Mouse (Mus musculus): ENCODE results near the gene Dok7. TPM values are rescaled to one million over a fixed set of nuclear protein-coding genes. Genes with fewer than 3 reads are reported as not detected.
A peak's percentile ranks its signal among the peaks of the same experiment; 100 is the strongest.

Dok7 gene
- polyA plus RNA-seq, 1 experiment from 2014 or later = 8.8 TPM

GRCm38 (mm10) chr5:35020410-35021241, 35.9 kb upstream of the Dok7 start:
- ATAC-seq (ENCODE audit: insufficient number of reproducible peaks, insufficient read depth, low FRiP score, low read depth) = no peak
- WGBS = 72% methylated on average over 9 of the region's 9 CpGs
- Histone ChIP-seq H3K9me3 (ENCODE audit: control insufficient read depth, low read length) (no peaks in the 10 kb centered on the region), H3K27ac (replicated peaks in 1 of 2; ENCODE audit: control insufficient read depth in 1 of 2, insufficient read depth in 1 of 2, low read depth in 2 of 2, low read length in 2 of 2) (peak overlapping the region; percentile 13 to 27; a peak in 1 of 4 replicates), H3K4me1 (ENCODE audit: control insufficient read depth in 2 of 2, insufficient read depth in 2 of 2, low read length in 2 of 2) (peaks cover 13 to 40% of the 10 kb centered on the region in 2 experiments), H3K4me3 (ENCODE audit: control insufficient read depth in 1 of 2, insufficient read depth in 1 of 2, low read depth in 1 of 2, low read length in 2 of 2) (no peak overlapping the region), H3K9ac (ENCODE audit: low read length) (no peak overlapping the region), H3K4me2 (ENCODE audit: low read length) (no peak overlapping the region), H3K36me3 (ENCODE audit: control insufficient read depth, insufficient read depth, low read length) (peaks cover 40% of the 10 kb centered on the region), H3K27me3 (ENCODE audit: control insufficient read depth, insufficient read depth, low read length) (no peaks in the 10 kb centered on the region)

GRCm38 (mm10) chr5:35024975-35025374, 31.6 kb upstream of the Dok7 start:
- Histone ChIP-seq H3K27ac (replicated peaks in 1 of 2; ENCODE audit: control insufficient read depth in 1 of 2, insufficient read depth in 1 of 2, low read depth in 2 of 2, low read length in 2 of 2) (no peak overlapping the region), H3K4me2 (ENCODE audit: low read length) (no peak overlapping the region), H3K4me1 (ENCODE audit: control insufficient read depth in 2 of 2, insufficient read depth in 2 of 2, low read length in 2 of 2) (peaks cover 8 to 25% of the 10 kb centered on the region in 2 experiments; a peak in 3 of 4 replicates), H3K9ac (ENCODE audit: low read length) (no peak overlapping the region), H3K4me3 (ENCODE audit: control insufficient read depth in 1 of 2, insufficient read depth in 1 of 2, low read depth in 1 of 2, low read length in 2 of 2) (no peak overlapping the region), H3K27me3 (ENCODE audit: control insufficient read depth, insufficient read depth, low read length) (no peaks in the 10 kb centered on the region), H3K36me3 (ENCODE audit: control insufficient read depth, insufficient read depth, low read length) (peaks cover 79% of the 10 kb centered on the region), H3K9me3 (ENCODE audit: control insufficient read depth, low read length) (no peaks in the 10 kb centered on the region)
- WGBS = 17% methylated on average over 2 of the region's 2 CpGs
- no peak for ATAC-seq (ENCODE audit: insufficient number of reproducible peaks, insufficient read depth, low FRiP score, low read depth)

DNA sequence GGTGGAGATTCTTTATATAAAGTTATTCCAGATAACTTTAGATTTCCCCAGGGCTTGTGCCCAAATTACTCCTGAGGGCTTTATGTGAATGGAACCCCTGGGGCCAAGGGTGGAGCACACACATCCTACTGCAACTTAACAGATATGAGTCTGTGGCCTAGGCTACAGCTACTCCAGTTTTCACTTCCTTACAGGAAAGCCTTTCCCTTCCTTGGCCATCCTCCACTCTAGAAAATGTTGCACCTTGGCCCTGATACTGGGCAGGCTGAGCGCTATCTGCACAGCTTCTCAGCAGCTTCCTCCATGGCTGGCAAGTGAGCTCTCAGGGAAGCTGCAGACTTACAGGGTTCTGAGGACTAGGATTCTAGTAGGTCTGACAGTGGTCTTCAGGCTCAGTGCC, 27.3 kb upstream of the Dok7 start:
- WGBS = 73% methylated on average over 1 of the region's 1 CpGs
- no peak for ATAC-seq (ENCODE audit: insufficient number of reproducible peaks, insufficient read depth, low FRiP score, low read depth)
- no peak overlapping the region for H3K27ac ChIP-seq (replicated peaks in 1 of 2; ENCODE audit: control insufficient read depth in 1 of 2, insufficient read depth in 1 of 2, low read depth in 2 of 2, low read length in 2 of 2)
- H3K4me2 ChIP-seq (ENCODE audit: low read length) = no peak overlapping the region
- H3K9me3 ChIP-seq (ENCODE audit: control insufficient read depth, low read length) = no peaks in the 10 kb centered on the region
- H3K27me3 ChIP-seq (ENCODE audit: control insufficient read depth, insufficient read depth, low read length) = no peaks in the 10 kb centered on the region
- peaks cover 0 to 1% of the 10 kb centered on the region in 2 experiments; a peak in 1 of 4 replicates for H3K4me1 ChIP-seq (ENCODE audit: control insufficient read depth in 2 of 2, insufficient read depth in 2 of 2, low read length in 2 of 2)
- no peak overlapping the region for H3K9ac ChIP-seq (ENCODE audit: low read length)
- no peak overlapping the region for H3K4me3 ChIP-seq (ENCODE audit: control insufficient read depth in 1 of 2, insufficient read depth in 1 of 2, low read depth in 1 of 2, low read length in 2 of 2)
- peaks cover 83% of the 10 kb centered on the region for H3K36me3 ChIP-seq (ENCODE audit: control insufficient read depth, insufficient read depth, low read length)

GRCm38 (mm10) chr5:35029755-35030154, 26.8 kb upstream of the Dok7 start:
- Histone ChIP-seq H3K4me3 (ENCODE audit: control insufficient read depth in 1 of 2, insufficient read depth in 1 of 2, low read depth in 1 of 2, low read length in 2 of 2) (no peak overlapping the region), H3K27me3 (ENCODE audit: control insufficient read depth, insufficient read depth, low read length) (no peaks in the 10 kb centered on the region), H3K27ac (replicated peaks in 1 of 2; ENCODE audit: control insufficient read depth in 1 of 2, insufficient read depth in 1 of 2, low read depth in 2 of 2, low read length in 2 of 2) (no peak overlapping the region), H3K4me2 (ENCODE audit: low read length) (no peak overlapping the region), H3K9ac (ENCODE audit: low read length) (no peak overlapping the region), H3K4me1 (ENCODE audit: control insufficient read depth in 2 of 2, insufficient read depth in 2 of 2, low read length in 2 of 2) (no peaks in the 10 kb centered on the region), H3K36me3 (ENCODE audit: control insufficient read depth, insufficient read depth, low read length) (peaks cover 78% of the 10 kb centered on the region), H3K9me3 (ENCODE audit: control insufficient read depth, low read length) (no peaks in the 10 kb centered on the region)
- ATAC-seq (ENCODE audit: insufficient number of reproducible peaks, insufficient read depth, low FRiP score, low read depth) = no peak
- WGBS = 81% methylated on average over 5 of the region's 5 CpGs

DNA sequence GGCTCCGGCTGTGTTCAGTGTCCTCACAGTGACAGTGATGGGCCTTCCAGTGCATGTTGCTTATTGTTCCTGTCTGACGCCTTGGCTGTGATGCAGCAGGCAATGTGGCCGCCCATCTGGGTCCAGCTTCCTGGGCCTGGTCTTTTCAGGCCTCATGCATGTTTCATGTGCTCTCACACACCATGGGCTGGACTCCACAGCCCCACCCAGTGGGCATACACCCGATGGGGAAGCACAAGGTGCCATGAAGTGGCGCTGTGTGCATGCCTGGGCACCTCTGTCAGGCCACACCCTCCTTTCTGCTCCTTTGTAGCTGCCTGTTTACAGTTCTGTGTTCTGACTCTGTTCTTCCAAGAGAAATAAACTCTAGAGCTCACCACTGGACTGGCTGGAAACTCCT, 23.5 kb upstream of the Dok7 start:
- Histone ChIP-seq H3K36me3 (ENCODE audit: control insufficient read depth, insufficient read depth, low read length) (peaks cover 50% of the 10 kb centered on the region), H3K4me2 (ENCODE audit: low read length) (no peak overlapping the region), H3K9me3 (ENCODE audit: control insufficient read depth, low read length) (no peaks in the 10 kb centered on the region), H3K9ac (ENCODE audit: low read length) (no peak overlapping the region), H3K4me1 (ENCODE audit: control insufficient read depth in 2 of 2, insufficient read depth in 2 of 2, low read length in 2 of 2) (peaks cover 4 to 7% of the 10 kb centered on the region in 2 experiments; a peak in 2 of 4 replicates), H3K27ac (replicated peaks in 1 of 2; ENCODE audit: control insufficient read depth in 1 of 2, insufficient read depth in 1 of 2, low read depth in 2 of 2, low read length in 2 of 2) (no peak overlapping the region), H3K4me3 (ENCODE audit: control insufficient read depth in 1 of 2, insufficient read depth in 1 of 2, low read depth in 1 of 2, low read length in 2 of 2) (no peak overlapping the region), H3K27me3 (ENCODE audit: control insufficient read depth, insufficient read depth, low read length) (no peaks in the 10 kb centered on the region)
- WGBS = 82% methylated on average over 5 of the region's 5 CpGs
- no peak for ATAC-seq (ENCODE audit: insufficient number of reproducible peaks, insufficient read depth, low FRiP score, low read depth)

GRCm38 (mm10) chr5:35033619-35034018, 22.9 kb upstream of the Dok7 start:
- Histone ChIP-seq H3K4me1 (ENCODE audit: control insufficient read depth in 2 of 2, insufficient read depth in 2 of 2, low read length in 2 of 2) (peaks cover 4 to 7% of the 10 kb centered on the region in 2 experiments; a peak in 2 of 4 replicates), H3K27ac (replicated peaks in 1 of 2; ENCODE audit: control insufficient read depth in 1 of 2, insufficient read depth in 1 of 2, low read depth in 2 of 2, low read length in 2 of 2) (no peak overlapping the region), H3K4me3 (ENCODE audit: control insufficient read depth in 1 of 2, insufficient read depth in 1 of 2, low read depth in 1 of 2, low read length in 2 of 2) (no peak overlapping the region), H3K27me3 (ENCODE audit: control insufficient read depth, insufficient read depth, low read length) (no peaks in the 10 kb centered on the region), H3K9ac (ENCODE audit: low read length) (no peak overlapping the region), H3K36me3 (ENCODE audit: control insufficient read depth, insufficient read depth, low read length) (peaks cover 45% of the 10 kb centered on the region), H3K4me2 (ENCODE audit: low read length) (no peak overlapping the region), H3K9me3 (ENCODE audit: control insufficient read depth, low read length) (no peaks in the 10 kb centered on the region)
- no peak for ATAC-seq (ENCODE audit: insufficient number of reproducible peaks, insufficient read depth, low FRiP score, low read depth)
- WGBS = 76% methylated on average over 1 of the region's 1 CpGs

- Histone ChIP-seq H3K27ac (replicated peaks in 1 of 2; ENCODE audit: control insufficient read depth in 1 of 2, insufficient read depth in 1 of 2, low read depth in 2 of 2, low read length in 2 of 2) (peak overlapping the region; percentile 50 to 66), H3K4me3 (ENCODE audit: control insufficient read depth in 1 of 2, insufficient read depth in 1 of 2, low read depth in 1 of 2, low read length in 2 of 2) (no peak overlapping the region), H3K4me1 (ENCODE audit: control insufficient read depth in 2 of 2, insufficient read depth in 2 of 2, low read length in 2 of 2) (peaks cover 4 to 7% of the 10 kb centered on the region in 2 experiments; a peak in 2 of 4 replicates), H3K27me3 (ENCODE audit: control insufficient read depth, insufficient read depth, low read length) (no peaks in the 10 kb centered on the region), H3K9ac (ENCODE audit: low read length) (no peak overlapping the region), H3K9me3 (ENCODE audit: control insufficient read depth, low read length) (no peaks in the 10 kb centered on the region), H3K4me2 (ENCODE audit: low read length) (no peak overlapping the region), H3K36me3 (ENCODE audit: control insufficient read depth, insufficient read depth, low read length) (peaks cover 30% of the 10 kb centered on the region)
- 70% methylated on average over 5 of the region's 5 CpGs for WGBS
- ATAC-seq (ENCODE audit: insufficient number of reproducible peaks, insufficient read depth, low FRiP score, low read depth) = no peak
Measured at GRCm38 (mm10) chr5:35035141-35035540, 21.4 kb upstream of the Dok7 start.
